Mouse (Mus musculus) MEL-GATA-1-ER (cell line): ENCODE measurements at regions not wholly inside any gene's neighbourhood (a gene's known extent, or its start where the extent isn't known, plus 50 kb on each side); places are given as distances from the start of the nearest gene placed in this dataset.

Experiments used
- DNase-seq: peaks from one replicate; pipeline ENCODE4 v3.0.0-alpha.2; 2012; ENCODE audit warnings: low read depth; ENCODE audit errors: extremely low read depth

- no peak for DNase-seq
Measured at GRCm38 (mm10) chr8:86360283-86360682, 220.2 kb downstream of the Abcc12 start.

- no peak for DNase-seq
Measured at GRCm38 (mm10) chr8:86359518-86359917, 221.0 kb downstream of the Abcc12 start.

- DNase-seq = no peak
Measured at GRCm38 (mm10) chr8:86353816-86354215, 226.7 kb downstream of the Abcc12 start.

GRCm38 (mm10) chr8:86351545-86352190 is 228.8 kb downstream of the Abcc12 start:
- DNase-seq = no peak

- DNase-seq = no peak
Measured at GRCm38 (mm10) chr8:86350128-86350527, 230.4 kb downstream of the Abcc12 start.

- no peak for DNase-seq
Measured at GRCm38 (mm10) chr8:86342016-86342684, 238.3 kb downstream of the Abcc12 start.

- no peak for DNase-seq
Measured at GRCm38 (mm10) chr8:86338574-86339264, 241.8 kb downstream of the Abcc12 start.

GRCm38 (mm10) chr8:86331383-86331782 is 249.1 kb downstream of the Abcc12 start:
- DNase-seq = no peak

GRCm38 (mm10) chr8:86328626-86329025 is 251.9 kb downstream of the Abcc12 start:
- DNase-seq = no peak

- no peak for DNase-seq
Measured at GRCm38 (mm10) chr8:86327982-86328381, 252.5 kb downstream of the Abcc12 start.

GRCm38 (mm10) chr8:86325040-86325439 is 255.4 kb downstream of the Abcc12 start:
- no peak for DNase-seq

GRCm38 (mm10) chr8:86324542-86324941 is 255.9 kb downstream of the Abcc12 start:
- DNase-seq = no peak

- DNase-seq = no peak
Measured at GRCm38 (mm10) chr8:86323823-86324222, 256.7 kb downstream of the Abcc12 start.

GRCm38 (mm10) chr8:86322494-86322893 is 258.0 kb downstream of the Abcc12 start:
- DNase-seq = no peak

GRCm38 (mm10) chr8:86320938-86321337 is 259.5 kb downstream of the Abcc12 start:
- DNase-seq = no peak

- no peak for DNase-seq
Measured at GRCm38 (mm10) chr8:86318531-86318930, 262.0 kb downstream of the Abcc12 start.

- DNase-seq = no peak
Measured at GRCm38 (mm10) chr8:86316236-86316635, 264.2 kb downstream of the Abcc12 start.

- DNase-seq = no peak
Measured at GRCm38 (mm10) chr8:86309460-86309859, 271.0 kb downstream of the Abcc12 start.

- DNase-seq = no peak
Measured at GRCm38 (mm10) chr8:86307339-86307738, 273.1 kb downstream of the Abcc12 start.

- no peak for DNase-seq
Measured at GRCm38 (mm10) chr8:86301885-86302509, 278.5 kb downstream of the Abcc12 start.

GRCm38 (mm10) chr8:86288713-86289384 is 291.6 kb downstream of the Abcc12 start:
- DNase-seq = no peak
